Mouse (Mus musculus) CH12.LX (cell line): ENCODE results near the gene Midn. TPM values are rescaled to one million over a fixed set of nuclear protein-coding genes. Genes with fewer than 3 reads are reported as not detected.

Experiments
- DNase-seq: peaks from one replicate; pipeline ENCODE4 v3.0.0-alpha.2; 2013; ENCODE audit errors: extremely low read depth
- H3K27ac ChIP-seq: 2 replicates; pipeline ENCODE4 v1.5.1; 2012; ENCODE audit warnings: low read depth, mild to moderate bottlenecking, control low read depth, moderate library complexity; ENCODE audit not compliant: insufficient read depth
- H3K27me3 ChIP-seq: replicated peaks from 2 replicates; pipeline ENCODE3; 2012; ENCODE audit warnings: inconsistent platforms
- H3K36me3 ChIP-seq, 2 experiments: replicated peaks in 1 of 2; 2 replicates each; pipeline versions ENCODE3 to v1.6.1; 2012; ENCODE audit warnings: inconsistent platforms in 1 of 2, low read length in 1 of 2, mild to moderate bottlenecking in 1 of 2, mixed read lengths in 1 of 2, moderate library complexity in 1 of 2; ENCODE audit not compliant: control insufficient read depth in 1 of 2, insufficient read depth in 1 of 2
- H3K4me1 ChIP-seq, 2 experiments: 2 replicates each; pipeline ENCODE4 v1.6.1; 2012; ENCODE audit warnings: inconsistent platforms in 1 of 2, moderate library complexity in 1 of 2; ENCODE audit not compliant: insufficient read depth in 2 of 2, control insufficient read depth in 1 of 2
- H3K4me2 ChIP-seq: 2 replicates; pipeline ENCODE4 v1.6.1; 2012; ENCODE audit warnings: low read depth, mild to moderate bottlenecking, control low read depth; ENCODE audit not compliant: poor library complexity, insufficient read depth, severe bottlenecking
- H3K4me3 ChIP-seq, 3 experiments: fragments of 150-350 bp in 1 of 3; sonication (generic) in 1 of 3; replicated peaks in 1 of 3; 2 replicates each; pipeline versions ENCODE3 to v1.5.1; 2011 to 2012; ENCODE audit warnings: low read depth in 2 of 3, low read length in 2 of 3, mild to moderate bottlenecking in 2 of 3, moderate library complexity in 2 of 3, control low read depth in 1 of 3, improper control_type of control experiment in 1 of 3, inconsistent platforms in 1 of 3, mixed read lengths in 1 of 3; ENCODE audit not compliant: poor library complexity in 1 of 3
- H3K79me2 ChIP-seq: replicated peaks from 2 replicates; pipeline ENCODE4 v1.6.1; 2012; ENCODE audit warnings: mild to moderate bottlenecking, moderate library complexity; ENCODE audit not compliant: control insufficient read depth, poor library complexity, insufficient read depth, severe bottlenecking; ENCODE audit errors: extremely low read depth
- H3K9ac ChIP-seq: 2 replicates; pipeline ENCODE4 v1.6.1; 2012; ENCODE audit warnings: low read depth, mild to moderate bottlenecking, control low read depth, moderate library complexity; ENCODE audit not compliant: insufficient read depth
- H3K9me3 ChIP-seq: replicated peaks from 2 replicates; pipeline ENCODE3; 2012; ENCODE audit warnings: low read length, inconsistent platforms, mixed read lengths
- CHD1 ChIP-seq: IDR thresholded peaks from 2 replicates; pipeline ENCODE4 v1.6.1; 2012; ENCODE audit warnings: low read depth, low read length, improper control_type of control experiment, inconsistent platforms
- CHD2 ChIP-seq: IDR thresholded peaks from 2 replicates; pipeline ENCODE4 v1.6.1; 2011; ENCODE audit warnings: low read length, improper control_type of control experiment
- CTCF ChIP-seq, 2 experiments: IDR thresholded peaks in 1 of 2; conservative IDR thresholded peaks in 1 of 2; 2 replicates each; pipeline ENCODE4 v1.5.1; 2011 to 2012; ENCODE audit warnings: low read depth in 2 of 2, low read length in 2 of 2, improper control_type of control experiment in 1 of 2, inconsistent platforms in 1 of 2, mild to moderate bottlenecking in 1 of 2, moderate library complexity in 1 of 2
- E2F4 ChIP-seq: IDR thresholded peaks from 2 replicates; pipeline ENCODE4 v1.6.1; 2011; ENCODE audit warnings: low read depth, low read length, improper control_type of control experiment; ENCODE audit not compliant: insufficient replicate concordance
- GABPA ChIP-seq: IDR thresholded peaks from 2 replicates; pipeline ENCODE4 v1.6.1; 2012; ENCODE audit warnings: low read depth, low read length, improper control_type of control experiment, inconsistent platforms; ENCODE audit not compliant: insufficient replicate concordance
- HCFC1 ChIP-seq: IDR thresholded peaks from 2 replicates; pipeline ENCODE4 v1.6.1; 2012; ENCODE audit warnings: low read depth, mild to moderate bottlenecking, inconsistent platforms, low read length, improper control_type of control experiment
- IRF4 ChIP-seq: IDR thresholded peaks from 2 replicates; pipeline ENCODE4 v1.6.1; 2014; ENCODE audit warnings: low read depth, mild to moderate bottlenecking, inconsistent platforms, low read length, improper control_type of control experiment
- KAT2A ChIP-seq: IDR thresholded peaks from 2 replicates; pipeline ENCODE4 v1.6.1; 2012; ENCODE audit warnings: low read length, improper control_type of control experiment, inconsistent platforms; ENCODE audit not compliant: insufficient replicate concordance
- MAFK ChIP-seq: IDR thresholded peaks from 2 replicates; pipeline ENCODE4 v1.6.1; 2011; ENCODE audit warnings: low read length, improper control_type of control experiment; ENCODE audit not compliant: insufficient replicate concordance
- MAX ChIP-seq: IDR thresholded peaks from 2 replicates; pipeline ENCODE4 v1.6.1; 2011; ENCODE audit warnings: low read length, improper control_type of control experiment
- MEF2A ChIP-seq: IDR thresholded peaks from 2 replicates; pipeline ENCODE4 v1.6.1; 2014; ENCODE audit warnings: low read depth, mild to moderate bottlenecking, inconsistent platforms, low read length, improper control_type of control experiment, borderline replicate concordance
- MXI1 ChIP-seq: IDR thresholded peaks from 2 replicates; pipeline ENCODE4 v1.6.1; 2011; ENCODE audit warnings: mild to moderate bottlenecking, low read depth, low read length, improper control_type of control experiment
- NELFE ChIP-seq: IDR thresholded peaks from 2 replicates; pipeline ENCODE4 v1.6.1; 2011; ENCODE audit warnings: low read depth, low read length, improper control_type of control experiment
- NRF1 ChIP-seq: IDR thresholded peaks from 2 replicates; pipeline ENCODE4 v1.6.1; 2014; ENCODE audit warnings: low read depth, mild to moderate bottlenecking, inconsistent platforms, low read length, improper control_type of control experiment, moderate library complexity
- PAX5 ChIP-seq: IDR thresholded peaks from 2 replicates; pipeline ENCODE4 v1.6.1; 2012; ENCODE audit warnings: low read length, inconsistent platforms, mixed read lengths
- POLR2AphosphoS2 ChIP-seq: IDR thresholded peaks from 2 replicates; pipeline ENCODE4 v1.6.1; 2011; ENCODE audit warnings: low read depth, low read length, improper control_type of control experiment
- SMC3 ChIP-seq: IDR thresholded peaks from 2 replicates; pipeline ENCODE4 v1.6.1; 2011; ENCODE audit warnings: low read depth, low read length, improper control_type of control experiment
- TCF12 ChIP-seq: IDR thresholded peaks from 2 replicates; pipeline ENCODE4 v1.6.1; 2014; ENCODE audit warnings: low read depth, mild to moderate bottlenecking, inconsistent platforms, low read length, improper control_type of control experiment
- ZC3H11A ChIP-seq: IDR thresholded peaks from 2 replicates; pipeline ENCODE4 v1.6.1; 2012; ENCODE audit warnings: low read depth, mild to moderate bottlenecking, inconsistent platforms, low read length, improper control_type of control experiment
- ZKSCAN1 ChIP-seq: IDR thresholded peaks from 2 replicates; pipeline ENCODE4 v1.6.1; 2012; ENCODE audit warnings: low read depth, inconsistent platforms, low read length, improper control_type of control experiment, borderline replicate concordance
- ZNF384 ChIP-seq: IDR thresholded peaks from 2 replicates; pipeline ENCODE4 v1.6.1; 2012; ENCODE audit warnings: low read depth, low read length, improper control_type of control experiment, inconsistent platforms
- dilution Hi-C: fragments of 300-500 bp; cut with MboI; formaldehyde crosslinking; loops from 2 replicates; pipeline ENCODE4 v1.14.3; 2020; ENCODE audit warnings: low sequenced_read_pairs; ENCODE audit not compliant: extremely low pct_unique_long_range_greater_than_20kb, extremely low pct_ligation_motif_present
- in situ Hi-C: fragments of 300-500 bp; cut with MboI; formaldehyde crosslinking; loops from 3 replicates; pipeline ENCODE4 v1.14.3; 2019; ENCODE audit warnings: low sequenced_read_pairs, low pct_ligation_motif_present, low pct_unique_long_range_greater_than_20kb, mixed read lengths
- polyA plus RNA-seq: library from polyadenylated mRNA; unstranded; fragments of >175 nt; gene quantifications from 2 replicates; pipeline ENCODE4 v1.2.1, GENCODE M21; 2012; ENCODE audit warnings: low read depth; ENCODE audit not compliant: insufficient read length
- total RNA-seq, 2 experiments: library from RNA; depleted of rRNA; stranded (reverse); fragments of 300-350 nt in 1 of 2; fragments of >200 nt in 1 of 2; gene quantifications; 2 replicates each; pipeline ENCODE4 v1.2.3; 2012 to 2014

Gene Midn
- total and polyA plus RNA-seq, 3 experiments, result 4.7 to 33.2 (median 16.2) TPM

DNA sequence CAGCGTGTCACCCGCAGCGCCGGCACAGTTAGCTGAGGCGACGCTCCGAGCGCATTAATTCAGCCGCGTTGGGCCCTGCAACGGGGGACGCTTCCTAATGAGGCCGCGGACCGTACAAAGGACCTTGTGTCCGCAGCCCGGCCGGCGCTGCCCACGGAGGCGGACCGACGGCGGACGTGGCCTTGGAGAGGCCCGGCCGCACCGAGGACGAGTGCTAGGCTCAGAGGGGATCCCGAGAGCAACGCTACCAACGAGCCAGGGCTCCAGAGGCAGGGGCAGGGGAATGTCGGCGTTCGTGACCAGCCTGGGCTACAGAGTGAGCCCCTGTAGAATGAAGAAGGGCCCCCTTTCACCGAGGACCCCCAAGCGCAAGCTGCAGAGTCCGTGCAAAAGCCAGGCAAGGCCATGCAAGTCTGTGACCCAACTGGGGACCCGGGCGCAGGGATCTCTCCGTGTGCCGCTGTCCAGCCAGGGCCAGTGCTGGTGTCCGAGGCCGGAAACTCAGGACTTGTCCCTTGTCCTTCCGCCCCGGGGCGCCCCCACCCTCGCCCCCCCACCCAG is 42.5 kb downstream of the Midn start:
- Histone ChIP-seq H3K4me2 (no peak overlapping the region), H3K4me1 (peaks cover 0 to 3% of the 10 kb centered on the region in 2 experiments; a peak in 1 of 4 replicates), H3K27me3 (peaks cover 84% of the 10 kb centered on the region)

DNA sequence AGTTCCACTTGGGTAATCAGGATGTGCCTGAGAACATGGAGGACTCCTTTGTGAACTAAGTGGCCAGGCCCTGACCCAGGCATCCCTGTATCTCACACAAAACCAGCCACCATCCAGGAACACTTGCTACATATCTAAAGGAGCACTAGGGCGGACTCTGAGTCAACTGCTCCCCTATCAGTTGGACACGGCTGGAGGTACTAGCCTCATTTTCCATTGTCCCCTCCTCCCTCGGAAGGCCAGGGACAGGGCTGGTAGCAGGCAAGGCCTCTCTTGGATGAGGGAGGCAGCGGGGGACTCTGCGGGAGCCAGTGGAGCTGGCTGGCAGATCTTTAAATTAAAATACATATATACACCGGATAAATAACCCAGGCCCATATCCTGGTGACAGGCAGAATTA is 45.9 kb downstream of the Midn start:
- Histone ChIP-seq H3K27ac (no peak overlapping the region), H3K9me3 (peaks cover 2% of the 10 kb centered on the region), H3K27me3 (peaks cover 79% of the 10 kb centered on the region), H3K4me3 (no peak overlapping the region), H3K79me2 (no peaks in the 10 kb centered on the region), H3K4me2 (no peak overlapping the region), H3K36me3 (no peaks in the 10 kb centered on the region), H3K4me1 (peaks cover 0 to 3% of the 10 kb centered on the region in 2 experiments; a peak in 1 of 4 replicates), H3K9ac (no peak overlapping the region)
- TF ChIP-seq MAX, result no peak
- TF ChIP-seq MAFK, result no peak
- TF ChIP-seq PAX5, result no peak
- TF ChIP-seq KAT2A, result no peak
- TF ChIP-seq ZNF384, result no peak
- TF ChIP-seq IRF4, result no peak
- TF ChIP-seq TCF12, result no peak
- DNase-seq, result no peak
- dilution Hi-C loops (no loop called here), in situ Hi-C loops (no loop called here)

More for the DNA sequence above, 42.5 kb downstream of the Midn start:
- no peak overlapping the region for H3K9ac ChIP-seq
- in situ Hi-C loops (no loop called here), dilution Hi-C loops (no loop called here)
- no peak overlapping the region for H3K4me3 ChIP-seq
- no peaks in the 10 kb centered on the region for H3K79me2 ChIP-seq
- no peak overlapping the region for H3K27ac ChIP-seq
- TF ChIP-seq CTCF (conservative IDR thresholded peaks at IDR 0.05 in 1 of 2, IDR thresholded peaks at IDR 0.05 in 1 of 2; ENCODE audit: low read depth in 2 of 2, low read length in 2 of 2) (no peak), NELFE (no peak), E2F4 (no peak), MAFK (no peak), CHD1 (no peak), HCFC1 (no peak), ZC3H11A (no peak), POLR2AphosphoS2 (no peak), ZKSCAN1 (no peak), MXI1 (no peak), MEF2A (no peak), CHD2 (no peak), NRF1 (no peak), PAX5 (no peak), SMC3 (no peak), GABPA (no peak)
- no peak for DNase-seq
- H3K36me3 ChIP-seq, result no peaks in the 10 kb centered on the region
- H3K9me3 ChIP-seq, result peaks cover 2% of the 10 kb centered on the region
